ENCODE assay signal across 25 mouse cellular contexts in genomic region chr8:121255727-121256265, GRCm38 (mm10).
DNase-seq lines count a peak whose midpoint lies in the region; ATAC-seq lines count a peak whose summit lies in the region.
"Had no signal": no experiment of that assay in that cellular context is flagged by ENCODE, and none has a peak within 500 bp of the region (broad histone marks: within the 10 kb centered on the region; RNA-seq: fewer than 3 reads in every experiment).

No protein-coding gene starts in this region.

- H3K4me1 ChIP-seq in heart, embryonic 10.5 days: peaks cover 47% of the 10 kb centered on the region
- H3K4me1 ChIP-seq in heart, embryonic 12.5 days (replicated peaks): peaks cover 40% of the 10 kb centered on the region
- peaks cover 49% of the 10 kb centered on the region for H3K4me1 ChIP-seq in midbrain, embryonic 10.5 days
- peaks cover 14% of the 10 kb centered on the region for H3K4me1 ChIP-seq in midbrain, embryonic 13.5 days (replicated peaks)
- peaks cover 26% of the 10 kb centered on the region for H3K4me1 ChIP-seq in limb, embryonic 13.5 days
- H3K4me1 ChIP-seq: liver, embryonic 13.5 days had no signal

- H3K4me3 ChIP-seq in heart, embryonic 10.5 days: no peak overlapping the region
- H3K4me3 ChIP-seq in heart, embryonic 12.5 days: no peak overlapping the region
- H3K4me3 ChIP-seq in midbrain, embryonic 10.5 days: no peak overlapping the region
- H3K4me3 ChIP-seq in midbrain, embryonic 13.5 days (replicated peaks): no peak overlapping the region
- H3K4me3 ChIP-seq in limb, embryonic 13.5 days: no peak overlapping the region
- H3K4me3 ChIP-seq: embryonic facial prominence, embryonic 15.5 days; heart, adult 2 months; kidney, embryonic 15.5 days; limb, embryonic 12.5 days; liver, embryonic 13.5 days; myocyte; neural tube, embryonic 13.5 days had no signal

- H3K36me3 ChIP-seq in heart, embryonic 10.5 days: no peaks in the 10 kb centered on the region
- no peaks in the 10 kb centered on the region for H3K36me3 ChIP-seq in heart, embryonic 12.5 days
- no peaks in the 10 kb centered on the region for H3K36me3 ChIP-seq in midbrain, embryonic 10.5 days
- no peaks in the 10 kb centered on the region for H3K36me3 ChIP-seq in midbrain, embryonic 13.5 days
- H3K36me3 ChIP-seq in limb, embryonic 13.5 days: no peaks in the 10 kb centered on the region
- H3K36me3 ChIP-seq: embryonic facial prominence, embryonic 15.5 days; kidney, embryonic 15.5 days; limb, embryonic 12.5 days; liver, embryonic 13.5 days; neural tube, embryonic 13.5 days had no signal

- no peak for DNase-seq in heart, embryonic 10.5 days (ENCODE audit: low spot score)
- no peak for DNase-seq in midbrain, embryonic 10.5 days (ENCODE audit: low spot score)
- peak; percentile 71 to 78 for DNase-seq in adrenal gland, postnatal 36 days
- no peak for DNase-seq in ovary, adult 18-20 months (ENCODE audit: low spot score)
- no peak for DNase-seq in lung, postnatal 25 days (ENCODE audit: low spot score)
- DNase-seq: cerebellum, adult 8-10 months; gastrocnemius, postnatal 36 days; heart, adult 2 months; kidney, adult 11 months; layer of hippocampus, adult 9-11 months; liver, embryonic 13.5 days; lung, adult 2 months; lung, postnatal 36 days; right cerebral cortex, postnatal 4 days; thymus, postnatal 25 days had no signal

- peak overlapping the region; percentile 70 for H3K27ac ChIP-seq in heart, embryonic 10.5 days
- H3K27ac ChIP-seq in heart, embryonic 12.5 days (ENCODE audit: poor library complexity, severe bottlenecking): no peak overlapping the region
- H3K27ac ChIP-seq in midbrain, embryonic 10.5 days (replicated peaks): peak overlapping the region; percentile 6; the same call in 1 of the 2 replicates
- H3K27ac ChIP-seq in midbrain, embryonic 13.5 days: no peak overlapping the region
- H3K27ac ChIP-seq in limb, embryonic 13.5 days: no peak overlapping the region
- H3K27ac ChIP-seq: embryonic facial prominence, embryonic 15.5 days; heart, adult 2 months; kidney, embryonic 15.5 days; limb, embryonic 12.5 days; liver, embryonic 13.5 days; neural tube, embryonic 13.5 days had no signal

- no peak overlapping the region; the same call in 1 of the 2 replicates for H3K9ac ChIP-seq in heart, embryonic 12.5 days
- H3K9ac ChIP-seq in midbrain, embryonic 13.5 days (replicated peaks): no peak overlapping the region
- 0 out of 2 replicates have a peak overlapping the region, but pooled peaks have one; percentile 19 for H3K9ac ChIP-seq in limb, embryonic 13.5 days
- H3K9ac ChIP-seq: embryonic facial prominence, embryonic 15.5 days; kidney, embryonic 15.5 days; limb, embryonic 12.5 days; liver, embryonic 13.5 days; neural tube, embryonic 13.5 days had no signal

- peaks cover 54% of the 10 kb centered on the region for H3K27me3 ChIP-seq in heart, embryonic 10.5 days (ENCODE audit: insufficient read depth, poor library complexity, severe bottlenecking)
- H3K27me3 ChIP-seq in heart, embryonic 12.5 days (replicated peaks): peaks cover 57% of the 10 kb centered on the region
- peaks cover 52% of the 10 kb centered on the region for H3K27me3 ChIP-seq in midbrain, embryonic 10.5 days (ENCODE audit: low read depth, poor library complexity, severe bottlenecking)
- H3K27me3 ChIP-seq in midbrain, embryonic 13.5 days: peaks cover 16% of the 10 kb centered on the region
- H3K27me3 ChIP-seq in limb, embryonic 13.5 days: peaks cover 92% of the 10 kb centered on the region

- H3K9me3 ChIP-seq in heart, embryonic 10.5 days: no peaks in the 10 kb centered on the region
- H3K9me3 ChIP-seq in heart, embryonic 12.5 days (replicated peaks): no peaks in the 10 kb centered on the region
- no peaks in the 10 kb centered on the region for H3K9me3 ChIP-seq in midbrain, embryonic 10.5 days (replicated peaks)
- H3K9me3 ChIP-seq in midbrain, embryonic 13.5 days: no peaks in the 10 kb centered on the region
- no peaks in the 10 kb centered on the region for H3K9me3 ChIP-seq in limb, embryonic 13.5 days
- H3K9me3 ChIP-seq: embryonic facial prominence, embryonic 15.5 days; kidney, embryonic 15.5 days; limb, embryonic 12.5 days; liver, embryonic 13.5 days; neural tube, embryonic 13.5 days had no signal

- ATAC-seq in heart, embryonic 12.5 days (ENCODE audit: insufficient number of reproducible peaks, low FRiP score): no peak
- ATAC-seq in midbrain, embryonic 13.5 days: no peak
- ATAC-seq in limb, embryonic 13.5 days (ENCODE audit: low FRiP score, low read depth): no peak
- ATAC-seq: forebrain, embryonic 16.5 days; midbrain, embryonic 16.5 days had no signal

- no peak overlapping the region for H3K4me2 ChIP-seq in heart, embryonic 12.5 days
- H3K4me2 ChIP-seq in midbrain, embryonic 13.5 days (replicated peaks): no peak overlapping the region
- no peak overlapping the region for H3K4me2 ChIP-seq in limb, embryonic 13.5 days (replicated peaks)
- H3K4me2 ChIP-seq: embryonic facial prominence, embryonic 15.5 days; kidney, embryonic 15.5 days; limb, embryonic 12.5 days; liver, embryonic 13.5 days; neural tube, embryonic 13.5 days had no signal

- 20% methylated on average over 14 of the region's 14 CpGs for WGBS in heart, embryonic 10.5 days
- 20% methylated on average over 14 of the region's 14 CpGs for WGBS in heart, embryonic 12.5 days
- WGBS in midbrain, embryonic 10.5 days: 64% methylated on average over 14 of the region's 14 CpGs
- 48% methylated on average over 14 of the region's 14 CpGs for WGBS in midbrain, embryonic 13.5 days
- 24% methylated on average over 14 of the region's 14 CpGs for WGBS in limb, embryonic 13.5 days

Comparison
In these comparisons a context has a peak if more than half of its experiments do, and no peak if none do; other contexts are left out.
1. H3K27ac ChIP-seq: peak in heart, embryonic 10.5 days (single experiment) and midbrain, embryonic 10.5 days (single experiment); none in heart, embryonic 12.5 days (single experiment), midbrain, embryonic 13.5 days (single experiment) and limb, embryonic 13.5 days (single experiment).
2. DNase-seq: peak in adrenal gland, postnatal 36 days (2 of 2); none in heart, embryonic 10.5 days (single experiment), midbrain, embryonic 10.5 days (single experiment), ovary, adult 18-20 months (single experiment) and lung, postnatal 25 days (single experiment).